Mouse (Mus musculus) testis, adult 2 months (tissue): ENCODE measurements at regions not wholly inside any gene's neighbourhood (a gene's known extent, or its start where the extent isn't known, plus 50 kb on each side); places are given as distances from the start of the nearest gene placed in this dataset.

Experiments used
- CTCF ChIP-seq: fragments of 200-500 bp; IDR thresholded peaks from 2 replicates; pipeline ENCODE4 v1.5.1; 2012; ENCODE audit warnings: low read depth, mild to moderate bottlenecking, inconsistent platforms, low read length, moderate library complexity; ENCODE audit not compliant: control insufficient read depth, insufficient read depth, insufficient replicate concordance
- POLR2A ChIP-seq: fragments of 200-500 bp; IDR thresholded peaks from 2 replicates; pipeline ENCODE4 v1.6.1; 2012; ENCODE audit warnings: low read depth, mild to moderate bottlenecking, inconsistent platforms, low read length, moderate library complexity; ENCODE audit not compliant: control insufficient read depth

GRCm38 (mm10) chr19:54177491-54177890 is 133.5 kb downstream of the Adra2a start:
- TF ChIP-seq POLR2A (no peak), CTCF (no peak)
